Mouse (Mus musculus): ENCODE measurements at regions not wholly inside any gene's neighbourhood (a gene's known extent, or its start where the extent isn't known, plus 50 kb on each side); places are given as distances from the start of the nearest gene placed in this dataset.

GRCm38 (mm10) chr19:59831304-59831703 is 112.2 kb downstream of the Rab11fip2 start:
- H3K27me3 ChIP-seq, result no peaks in the 10 kb centered on the region
- no peak overlapping the region for H3K4me3 ChIP-seq
- H3K27ac ChIP-seq, result no peak overlapping the region
- H3K4me2 ChIP-seq, result no peak overlapping the region
- H3K4me1 ChIP-seq, result no peaks in the 10 kb centered on the region
- WGBS, result 54% methylated on average over 4 of the region's 4 CpGs
- no peak overlapping the region for H3K9ac ChIP-seq
- ATAC-seq (ENCODE audit: borderline replicate concordance, extremely low read depth, low FRiP score, low TSS enrichment), result no peak
- no peaks in the 10 kb centered on the region for H3K9me3 ChIP-seq
- no peaks in the 10 kb centered on the region for H3K36me3 ChIP-seq

GRCm38 (mm10) chr19:59837138-59837537 is 106.3 kb downstream of the Rab11fip2 start:
- no peak for ATAC-seq (ENCODE audit: borderline replicate concordance, extremely low read depth, low FRiP score, low TSS enrichment)
- Histone ChIP-seq H3K4me2 (no peak overlapping the region), H3K9ac (no peak overlapping the region), H3K4me1 (no peaks in the 10 kb centered on the region), H3K9me3 (no peaks in the 10 kb centered on the region), H3K27ac (no peak overlapping the region), H3K27me3 (no peaks in the 10 kb centered on the region), H3K4me3 (no peak overlapping the region), H3K36me3 (no peaks in the 10 kb centered on the region)
- WGBS, result 78% methylated on average over 4 of the region's 4 CpGs

GRCm38 (mm10) chr19:59837628-59838027 is 105.8 kb downstream of the Rab11fip2 start:
- ATAC-seq (ENCODE audit: borderline replicate concordance, extremely low read depth, low FRiP score, low TSS enrichment), result no peak
- WGBS, result 30% methylated on average over 6 of the region's 6 CpGs
- H3K4me2 ChIP-seq, result no peak overlapping the region
- no peak overlapping the region for H3K4me3 ChIP-seq
- no peak overlapping the region for H3K9ac ChIP-seq
- H3K9me3 ChIP-seq, result no peaks in the 10 kb centered on the region
- no peaks in the 10 kb centered on the region for H3K36me3 ChIP-seq
- no peaks in the 10 kb centered on the region for H3K4me1 ChIP-seq
- H3K27me3 ChIP-seq, result no peaks in the 10 kb centered on the region
- no peak overlapping the region for H3K27ac ChIP-seq

GRCm38 (mm10) chr19:59844270-59844669 is 99.2 kb downstream of the Rab11fip2 start:
- ATAC-seq (ENCODE audit: borderline replicate concordance, extremely low read depth, low FRiP score, low TSS enrichment), result peak; percentile 87
- H3K4me1 ChIP-seq, result peaks cover 6% of the 10 kb centered on the region; the same call in 1 of the 2 replicates

GRCm38 (mm10) chr19:59846807-59847206 is 96.6 kb downstream of the Rab11fip2 start:
- Histone ChIP-seq H3K9ac (no peak overlapping the region), H3K4me2 (no peak overlapping the region), H3K4me3 (no peak overlapping the region), H3K27me3 (no peaks in the 10 kb centered on the region), H3K9me3 (no peaks in the 10 kb centered on the region), H3K36me3 (no peaks in the 10 kb centered on the region), H3K27ac (no peak overlapping the region), H3K4me1 (peaks cover 6% of the 10 kb centered on the region; the same call in 1 of the 2 replicates)
- ATAC-seq (ENCODE audit: borderline replicate concordance, extremely low read depth, low FRiP score, low TSS enrichment), result no peak
- 86% methylated on average over 1 of the region's 1 CpGs for WGBS

More at GRCm38 (mm10) chr19:59844270-59844669, 99.2 kb downstream of the Rab11fip2 start:
- Histone ChIP-seq H3K9me3 (no peaks in the 10 kb centered on the region), H3K36me3 (no peaks in the 10 kb centered on the region), H3K27me3 (no peaks in the 10 kb centered on the region), H3K4me2 (no peak overlapping the region), H3K4me3 (no peak overlapping the region), H3K9ac (no peak overlapping the region), H3K27ac (no peak overlapping the region)
- 49% methylated on average over 3 of the region's 3 CpGs for WGBS

GRCm38 (mm10) chr19:59850696-59851095 is 92.8 kb downstream of the Rab11fip2 start:
- no peaks in the 10 kb centered on the region for H3K9me3 ChIP-seq
- no peak overlapping the region for H3K9ac ChIP-seq
- WGBS, result 44% methylated on average over 5 of the region's 5 CpGs
- no peaks in the 10 kb centered on the region for H3K27me3 ChIP-seq
- H3K27ac ChIP-seq, result no peak overlapping the region
- ATAC-seq (ENCODE audit: borderline replicate concordance, extremely low read depth, low FRiP score, low TSS enrichment), result no peak
- no peak overlapping the region for H3K4me3 ChIP-seq
- no peaks in the 10 kb centered on the region for H3K4me1 ChIP-seq
- no peaks in the 10 kb centered on the region for H3K36me3 ChIP-seq
- no peak overlapping the region for H3K4me2 ChIP-seq

GRCm38 (mm10) chr19:59852011-59852738 is 91.3 kb downstream of the Rab11fip2 start:
- ATAC-seq (ENCODE audit: borderline replicate concordance, extremely low read depth, low FRiP score, low TSS enrichment), result no peak
- Histone ChIP-seq H3K27me3 (no peaks in the 10 kb centered on the region), H3K4me3 (no peak overlapping the region), H3K9me3 (no peaks in the 10 kb centered on the region), H3K36me3 (no peaks in the 10 kb centered on the region), H3K9ac (no peak overlapping the region), H3K27ac (no peak overlapping the region), H3K4me1 (no peaks in the 10 kb centered on the region), H3K4me2 (no peak overlapping the region)
- WGBS, result 27% methylated on average over 1 of the region's 1 CpGs
